Mouse (Mus musculus): ENCODE data around the gene Vamp5. TPM values are rescaled to one million over a fixed set of nuclear protein-coding genes. Genes with fewer than 3 reads are reported as not detected.

Gene Vamp5
- total and polyA plus RNA-seq, 3 experiments: 0.50 to 2.5 (median 0.90) TPM

DNA sequence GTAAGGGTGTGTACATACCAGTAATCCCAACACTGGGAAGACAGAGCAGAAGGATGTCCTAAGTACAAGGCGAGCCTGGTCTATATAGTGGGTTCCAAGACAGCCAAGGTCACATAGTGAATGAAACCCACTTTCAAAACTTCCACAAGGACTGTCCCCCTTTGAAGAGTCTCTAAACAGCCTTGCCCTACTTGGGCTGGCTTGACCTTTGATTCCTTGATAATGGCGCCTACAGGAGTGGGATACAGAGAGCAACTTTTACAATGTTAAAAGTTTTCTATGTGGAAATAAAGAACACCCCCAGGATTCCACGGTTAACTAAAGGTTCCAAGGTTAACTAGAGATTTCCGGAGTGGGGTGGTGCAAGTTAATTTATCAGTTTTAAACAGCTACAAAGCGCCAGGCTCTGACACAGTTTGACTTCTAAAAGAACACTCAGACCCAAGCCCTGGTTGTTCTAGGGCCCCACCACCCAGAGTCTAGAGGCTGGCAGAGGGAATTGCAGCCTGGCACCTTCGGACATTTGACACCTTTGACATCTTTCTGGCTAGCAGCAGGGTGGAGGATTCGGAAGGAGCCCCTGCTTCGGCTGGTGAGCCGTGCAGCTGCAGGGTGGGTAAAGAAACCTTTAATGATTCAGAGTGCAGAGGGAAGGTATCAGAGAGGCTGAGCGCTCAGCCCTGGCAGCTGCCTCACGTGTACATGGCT lies 20.2 kb downstream of the Vamp5 start:
- Histone ChIP-seq H3K4me2 (ENCODE audit: insufficient read depth, low read depth, poor library complexity, severe bottlenecking) (no peak overlapping the region), H3K27ac (ENCODE audit: insufficient read depth, low read depth) (no peak overlapping the region), H3K4me3 (replicated peaks in 1 of 3; ENCODE audit: low read depth in 2 of 3, low read length in 2 of 3, poor library complexity in 1 of 3) (no peak overlapping the region), H3K9me3 (replicated peaks; ENCODE audit: low read length) (peaks cover 5% of the 10 kb centered on the region), H3K27me3 (replicated peaks) (no peaks in the 10 kb centered on the region), H3K9ac (ENCODE audit: insufficient read depth, low read depth) (no peak overlapping the region), H3K36me3 (replicated peaks in 1 of 2; ENCODE audit: control insufficient read depth in 1 of 2, insufficient read depth in 1 of 2, low read length in 1 of 2) (peaks cover 42 to 61% of the 10 kb centered on the region in 2 experiments), H3K4me1 (ENCODE audit: control insufficient read depth in 1 of 2, insufficient read depth in 2 of 2) (peaks cover 3 to 18% of the 10 kb centered on the region in 2 experiments; a peak in 3 of 4 replicates), H3K79me2 (replicated peaks; ENCODE audit: control insufficient read depth, extremely low read depth, insufficient read depth, poor library complexity, severe bottlenecking) (peaks cover 15% of the 10 kb centered on the region)
- in situ Hi-C loops (cut with MboI; ENCODE audit: low pct_ligation_motif_present, low pct_unique_long_range_greater_than_20kb, low sequenced_read_pairs): no loop called here
- dilution Hi-C loops (cut with MboI; ENCODE audit: extremely low pct_ligation_motif_present, extremely low pct_unique_long_range_greater_than_20kb, low sequenced_read_pairs): no loop called here
- DNase-seq (ENCODE audit: extremely low read depth): no peak
- TF ChIP-seq USF2 (conservative IDR thresholded peaks at IDR 0.05; ENCODE audit: low read depth, low read length): no peak
- no peak for TF ChIP-seq ZNF384 (IDR thresholded peaks at IDR 0.05; ENCODE audit: low read depth, low read length)
- no peak for TF ChIP-seq POLR2A (IDR thresholded peaks at IDR 0.05; ENCODE audit: low read depth, low read length)
- TF ChIP-seq EP300 (IDR thresholded peaks at IDR 0.05; ENCODE audit: low read length): no peak
- TF ChIP-seq JUND (conservative IDR thresholded peaks at IDR 0.05; ENCODE audit: low read depth, low read length): no peak
- no peak for TF ChIP-seq RCOR1 (conservative IDR thresholded peaks at IDR 0.05; ENCODE audit: low read depth, low read length)
- TF ChIP-seq GABPA (IDR thresholded peaks at IDR 0.05; ENCODE audit: insufficient replicate concordance, low read depth, low read length): no peak
- no peak for TF ChIP-seq E2F4 (IDR thresholded peaks at IDR 0.05; ENCODE audit: insufficient replicate concordance, low read depth, low read length)
- no peak for TF ChIP-seq CHD1 (IDR thresholded peaks at IDR 0.05; ENCODE audit: low read depth, low read length)
- no peak for TF ChIP-seq CTCF (conservative IDR thresholded peaks at IDR 0.05 in 1 of 2, IDR thresholded peaks at IDR 0.05 in 1 of 2; ENCODE audit: low read depth in 2 of 2, low read length in 2 of 2)
- no peak for TF ChIP-seq POLR2AphosphoS2 (IDR thresholded peaks at IDR 0.05; ENCODE audit: low read depth, low read length)
- TF ChIP-seq KAT2A (IDR thresholded peaks at IDR 0.05; ENCODE audit: insufficient replicate concordance, low read length): no peak

DNA sequence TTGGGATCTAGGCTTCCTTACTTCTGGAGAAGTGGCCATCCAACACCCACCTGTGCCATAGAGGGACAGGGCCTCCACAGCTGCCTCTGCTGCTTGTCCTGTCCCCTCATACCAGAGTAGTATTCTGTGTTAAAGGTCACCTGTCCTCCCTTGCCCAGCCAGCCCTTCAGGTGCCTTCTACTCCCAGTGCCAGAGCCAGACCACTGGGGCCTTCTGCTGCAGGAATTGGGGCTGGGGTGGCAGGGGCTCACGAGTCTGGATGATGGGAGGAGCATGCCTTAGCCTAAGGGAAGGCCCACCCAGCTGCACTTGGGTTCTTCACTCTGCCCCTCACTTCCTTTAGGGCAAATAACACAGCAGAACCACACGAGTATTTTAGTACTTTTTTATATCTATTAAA lies 20.9 kb downstream of the Vamp5 start:
- H3K36me3 ChIP-seq (replicated peaks in 1 of 2; ENCODE audit: control insufficient read depth in 1 of 2, insufficient read depth in 1 of 2, low read length in 1 of 2): peaks cover 45 to 68% of the 10 kb centered on the region in 2 experiments
- H3K4me1 ChIP-seq (ENCODE audit: control insufficient read depth in 1 of 2, insufficient read depth in 2 of 2): peaks cover 3 to 18% of the 10 kb centered on the region in 2 experiments; a peak in 3 of 4 replicates
- H3K79me2 ChIP-seq (replicated peaks; ENCODE audit: control insufficient read depth, extremely low read depth, insufficient read depth, poor library complexity, severe bottlenecking): peaks cover 15% of the 10 kb centered on the region
- TF ChIP-seq NRF1 (IDR thresholded peaks at IDR 0.05; ENCODE audit: low read depth, low read length): no peak
- TF ChIP-seq PAX5 (IDR thresholded peaks at IDR 0.05; ENCODE audit: low read length): no peak
- TF ChIP-seq GABPA (IDR thresholded peaks at IDR 0.05; ENCODE audit: insufficient replicate concordance, low read depth, low read length): no peak
- TF ChIP-seq MAX (IDR thresholded peaks at IDR 0.05; ENCODE audit: low read length): no peak
- TF ChIP-seq MEF2A (IDR thresholded peaks at IDR 0.05; ENCODE audit: borderline replicate concordance, low read depth, low read length): no peak
- no peak for TF ChIP-seq ZMIZ1 (IDR thresholded peaks at IDR 0.05; ENCODE audit: low read depth, low read length)
- TF ChIP-seq TBP (conservative IDR thresholded peaks at IDR 0.05; ENCODE audit: low read depth, low read length): no peak
- no peak for TF ChIP-seq ZKSCAN1 (IDR thresholded peaks at IDR 0.05; ENCODE audit: borderline replicate concordance, low read depth, low read length)
- no peak for TF ChIP-seq CHD1 (IDR thresholded peaks at IDR 0.05; ENCODE audit: low read depth, low read length)
- no peak for TF ChIP-seq EP300 (IDR thresholded peaks at IDR 0.05; ENCODE audit: low read length)
- TF ChIP-seq HCFC1 (IDR thresholded peaks at IDR 0.05; ENCODE audit: low read depth, low read length): no peak
- no peak overlapping the region for H3K27ac ChIP-seq (ENCODE audit: insufficient read depth, low read depth)
- no peak overlapping the region for H3K9ac ChIP-seq (ENCODE audit: insufficient read depth, low read depth)
- H3K27me3 ChIP-seq (replicated peaks): no peaks in the 10 kb centered on the region
- H3K4me2 ChIP-seq (ENCODE audit: insufficient read depth, low read depth, poor library complexity, severe bottlenecking): no peak overlapping the region
- dilution Hi-C loops (cut with MboI; ENCODE audit: extremely low pct_ligation_motif_present, extremely low pct_unique_long_range_greater_than_20kb, low sequenced_read_pairs) (no loop called here), in situ Hi-C loops (cut with MboI; ENCODE audit: low pct_ligation_motif_present, low pct_unique_long_range_greater_than_20kb, low sequenced_read_pairs) (no loop called here)
- peaks cover 7% of the 10 kb centered on the region for H3K9me3 ChIP-seq (replicated peaks; ENCODE audit: low read length)
- no peak for DNase-seq (ENCODE audit: extremely low read depth)
- no peak overlapping the region for H3K4me3 ChIP-seq (replicated peaks in 1 of 3; ENCODE audit: low read depth in 2 of 3, low read length in 2 of 3, poor library complexity in 1 of 3)
